In genomic region chr11:97146724-97147123, GRCm38 (mm10) we compare ENCODE assay signal across 7 mouse cellular contexts. TPM values are rescaled to one million over a fixed set of nuclear protein-coding genes. Genes with fewer than 3 reads are reported as not detected.
DNase-seq lines count a peak whose midpoint lies in the region; ATAC-seq and TF ChIP-seq lines count a peak whose summit lies in the region.

No protein-coding gene starts in this region.

- peak; percentile 85 for DNase-seq in CD4-positive, CD25-positive, alpha-beta regulatory T cell, adult 2 months (ENCODE audit: low read depth, low spot score)
- peak; percentile 33 for DNase-seq in MEL-GATA-1-ER (ENCODE audit: extremely low read depth, low read depth)
- peak; percentile 85 to 90 for DNase-seq in cerebellum, postnatal 14 days
- DNase-seq in layer of hippocampus, adult 18-20 months (ENCODE audit: low spot score in 2 of 2), result peak; percentile 73 to 88
- peak in 1 of 2 experiments; percentile 74 for DNase-seq in spleen, adult 2 months (ENCODE audit: low read depth in 1 of 2, low spot score in 2 of 2)

- no peaks in the 10 kb centered on the region for H3K27me3 ChIP-seq in lung, embryonic 16.5 days (ENCODE audit: control insufficient read depth, insufficient read depth, low read depth, low read length)
- peaks cover 12% of the 10 kb centered on the region for H3K27me3 ChIP-seq in spleen, adult 2 months (ENCODE audit: control insufficient read depth, insufficient read depth, low read length)

- H3K4me2 ChIP-seq in lung, embryonic 16.5 days (ENCODE audit: low read depth, low read length), result peak overlapping the region; percentile 19

- H3K4me1 ChIP-seq in lung, embryonic 16.5 days (replicated peaks; ENCODE audit: control insufficient read depth, insufficient read depth, low read length), result peaks cover 18% of the 10 kb centered on the region
- peaks cover 38% of the 10 kb centered on the region for H3K4me1 ChIP-seq in spleen, adult 2 months (ENCODE audit: control insufficient read depth, insufficient read depth, insufficient read length)

- 4% methylated on average over 8 of the region's 8 CpGs for WGBS in lung, embryonic 16.5 days
- WGBS in spleen, adult 2 months, result 23% methylated on average over 8 of the region's 8 CpGs

- TF ChIP-seq CTCF in spleen, adult 2 months (IDR thresholded peaks at IDR 0.05; ENCODE audit: extremely low read depth, insufficient read depth, insufficient read length, insufficient replicate concordance), result peak; percentile 96

- H3K9ac ChIP-seq in lung, embryonic 16.5 days (ENCODE audit: low read length), result peak overlapping the region; percentile 43; the same call in 1 of the 2 replicates

- no peak for TF ChIP-seq POLR2A in spleen, adult 2 months (IDR thresholded peaks at IDR 0.05; ENCODE audit: low read depth, low read length)

- no peak overlapping the region for H3K27ac ChIP-seq in lung, embryonic 16.5 days (ENCODE audit: low read length)
- H3K27ac ChIP-seq in spleen, adult 2 months (ENCODE audit: insufficient read depth, low read length), result no peak overlapping the region

- H3K4me3 ChIP-seq in lung, embryonic 16.5 days (ENCODE audit: low read length), result no peak overlapping the region
- no peak overlapping the region for H3K4me3 ChIP-seq in spleen, adult 2 months (ENCODE audit: extremely low read depth, insufficient read depth, insufficient read length)

- H3K9me3 ChIP-seq in lung, embryonic 16.5 days (ENCODE audit: control insufficient read depth, low read length), result no peaks in the 10 kb centered on the region

- H3K36me3 ChIP-seq in lung, embryonic 16.5 days (ENCODE audit: control insufficient read depth, insufficient read depth, low read length), result peaks cover 3% of the 10 kb centered on the region
- H3K36me3 ChIP-seq in spleen, adult 2 months (ENCODE audit: control insufficient read depth, insufficient read depth, low read length), result no peaks in the 10 kb centered on the region

- ATAC-seq in granulocyte monocyte progenitor cell, adult 5-6 weeks (replicated peaks; ENCODE audit: poor library complexity, severe bottlenecking), result 0 out of 2 replicates have a peak, but pooled peaks have one; percentile 13
- no peak for ATAC-seq in lung, embryonic 16.5 days (ENCODE audit: low read depth)

RNA-seq across cellular contexts. Expression of gene Tbkbp1, which starts 4.6 kb away (rescaled TPM):
- total RNA-seq in granulocyte monocyte progenitor cell, adult 5-6 weeks (2014; fragmentation: Nextera tagmentation), result 8.0 and 8.5 TPM in 2 replicates
- 1.1 and 6.6 TPM in 2 replicates for total RNA-seq in granulocyte monocyte progenitor cell, adult 5-6 weeks (2017)
- total RNA-seq in layer of hippocampus, adult 18-20 months (2021), result 100 to 1,000 TPM in 1 of 2 experiments, 10 to 100 TPM in 1; 98.1 to 100 TPM
- 4.9 TPM in 2 replicates for polyA plus RNA-seq in lung, embryonic 16.5 days (2015; fragmentation: Nextera tagmentation; extraction: Ambion mirVana)
- polyA plus RNA-seq in spleen, adult 2 months (2012; rRNA removed), result 16.3 and 20.0 TPM in 2 replicates

RNA-seq across cellular contexts. Expression of gene Tbx21, which starts 31.6 kb away (rescaled TPM):
- not detected in 2 replicates for total RNA-seq in granulocyte monocyte progenitor cell, adult 5-6 weeks (2014; fragmentation: Nextera tagmentation)
- 0.26 TPM in 1 of 2 replicates, not detected in the other for total RNA-seq in granulocyte monocyte progenitor cell, adult 5-6 weeks (2017)
- total RNA-seq in layer of hippocampus, adult 18-20 months (2021), result under 1 TPM in 1 of 2 experiments, not detected in 1; 0.12 TPM
- 0.21 TPM in 1 of 2 replicates, not detected in the other for polyA plus RNA-seq in lung, embryonic 16.5 days (2015; fragmentation: Nextera tagmentation; extraction: Ambion mirVana)
- 10.9 and 14.4 TPM in 2 replicates for polyA plus RNA-seq in spleen, adult 2 months (2012; rRNA removed)

RNA-seq across cellular contexts. Expression of gene Kpnb1, which starts 41.0 kb away (rescaled TPM):
- total RNA-seq in granulocyte monocyte progenitor cell, adult 5-6 weeks (2014; fragmentation: Nextera tagmentation), result 165 and 169 TPM in 2 replicates
- 300 and 382 TPM in 2 replicates for total RNA-seq in granulocyte monocyte progenitor cell, adult 5-6 weeks (2017)
- total RNA-seq in layer of hippocampus, adult 18-20 months (2021), result 100 to 1,000 TPM; 125 to 130 TPM
- polyA plus RNA-seq in lung, embryonic 16.5 days (2015; fragmentation: Nextera tagmentation; extraction: Ambion mirVana), result 39.6 and 40.4 TPM in 2 replicates
- 20.8 and 22.8 TPM in 2 replicates for polyA plus RNA-seq in spleen, adult 2 months (2012; rRNA removed)

Comparison
In these comparisons a context has a peak if more than half of its experiments do, and no peak if none do; other contexts are left out.
1. RNA of gene Tbkbp1, which starts 4.6 kb away (total RNA-seq): 98.1 to 100 TPM in layer of hippocampus, adult 18-20 months; 1.1 to 8.5 TPM in granulocyte monocyte progenitor cell, adult 5-6 weeks; every median in the first group is over 10 times any median in the second.